Mouse (Mus musculus): ENCODE results near the gene Cmss1. TPM values are rescaled to one million over a fixed set of nuclear protein-coding genes. Genes with fewer than 3 reads are reported as not detected.

Gene Cmss1
- polyA plus RNA-seq, 1 experiment, result not detected

DNA sequence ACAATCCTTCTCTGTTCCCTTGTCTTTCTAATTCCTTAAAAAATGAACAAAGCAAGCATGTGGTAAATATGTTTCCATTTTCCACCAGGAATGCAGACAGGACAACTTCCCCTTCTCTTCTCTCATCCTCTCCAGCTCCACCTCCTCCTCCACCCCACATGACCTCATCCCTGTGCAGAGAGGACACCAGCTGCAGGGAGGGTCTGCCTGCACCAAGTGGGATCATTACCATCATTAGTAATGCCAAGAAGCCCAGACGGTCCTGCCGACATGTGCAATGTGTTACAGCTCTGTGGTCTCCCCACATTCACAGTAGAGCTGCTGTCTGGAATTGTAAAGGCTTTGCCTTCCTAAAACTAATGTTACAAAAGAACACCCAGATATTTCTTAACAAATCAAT is 190.6 kb downstream of the Cmss1 start:
- TF ChIP-seq POLR2A (IDR thresholded peaks at IDR 0.05; ENCODE audit: insufficient read depth, low read depth, low read length), result no peak
- no peak for TF ChIP-seq CTCF (IDR thresholded peaks at IDR 0.05; ENCODE audit: insufficient read depth, low read depth, low read length)
- H3K4me1 ChIP-seq (ENCODE audit: control insufficient read depth, insufficient read depth, low read length), result peaks cover 2% of the 10 kb centered on the region; the same call in 1 of the 2 replicates
- 46% methylated on average over 2 of the region's 2 CpGs for WGBS
- no peak overlapping the region for H3K27ac ChIP-seq (ENCODE audit: insufficient read depth, low read depth, low read length)
- no peak overlapping the region for H3K4me3 ChIP-seq (ENCODE audit: insufficient read depth, low read depth, low read length)

DNA sequence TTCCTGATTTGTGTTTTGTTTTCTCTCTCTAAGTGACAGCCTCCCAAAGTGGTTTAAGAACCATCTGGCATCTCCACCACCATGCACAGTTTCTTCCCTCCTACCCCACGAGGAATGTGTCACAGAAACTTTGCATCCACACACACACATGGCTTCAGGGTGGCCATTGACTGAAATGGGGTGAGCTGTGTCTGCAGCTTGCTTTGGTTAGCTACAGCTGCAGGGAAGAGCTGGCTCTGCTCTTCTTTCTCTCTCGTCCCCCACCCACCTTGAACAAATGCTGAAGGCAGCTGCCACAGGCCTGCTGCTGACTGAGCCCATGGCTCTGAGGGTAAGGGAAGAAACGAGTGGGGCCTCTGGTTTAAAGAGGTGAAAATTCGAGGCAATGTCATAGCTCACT is 193.9 kb downstream of the Cmss1 start:
- no peak for TF ChIP-seq CTCF (IDR thresholded peaks at IDR 0.05; ENCODE audit: insufficient read depth, low read depth, low read length)
- TF ChIP-seq POLR2A (IDR thresholded peaks at IDR 0.05; ENCODE audit: insufficient read depth, low read depth, low read length), result no peak
- Histone ChIP-seq H3K4me1 (ENCODE audit: control insufficient read depth, insufficient read depth, low read length) (no peaks in the 10 kb centered on the region; the same call in 1 of the 2 replicates), H3K4me3 (ENCODE audit: insufficient read depth, low read depth, low read length) (no peak overlapping the region), H3K27ac (ENCODE audit: insufficient read depth, low read depth, low read length) (no peak overlapping the region)
- WGBS, result 41% methylated on average over 4 of the region's 4 CpGs

DNA sequence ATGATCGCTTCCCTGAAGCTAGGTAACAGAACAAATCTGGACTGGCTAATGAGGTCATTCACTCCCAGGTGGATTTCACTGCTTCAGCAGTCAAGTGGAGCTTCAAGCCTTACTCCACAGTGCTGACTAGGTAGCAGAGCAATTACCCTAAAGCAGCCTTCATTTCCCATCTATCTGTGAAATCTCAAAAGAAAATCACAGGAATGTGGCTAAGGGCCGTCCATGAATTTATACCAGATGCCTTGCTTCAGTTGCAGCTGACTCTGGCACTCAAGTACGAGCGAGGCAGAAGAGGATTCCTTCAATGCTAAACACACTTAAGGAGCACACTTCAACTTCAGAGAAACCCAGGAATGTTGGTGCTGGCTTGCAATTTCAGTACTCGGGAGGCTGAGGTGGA is 202.8 kb downstream of the Cmss1 start:
- WGBS, result 95% methylated on average over 5 of the region's 5 CpGs
- no peak overlapping the region for H3K27ac ChIP-seq (ENCODE audit: insufficient read depth, low read depth, low read length)
- H3K4me1 ChIP-seq (ENCODE audit: control insufficient read depth, insufficient read depth, low read length), result peaks cover 4% of the 10 kb centered on the region; the same call in 1 of the 2 replicates
- H3K4me3 ChIP-seq (ENCODE audit: insufficient read depth, low read depth, low read length), result no peak overlapping the region
- TF ChIP-seq CTCF (IDR thresholded peaks at IDR 0.05; ENCODE audit: insufficient read depth, low read depth, low read length) (no peak), POLR2A (IDR thresholded peaks at IDR 0.05; ENCODE audit: insufficient read depth, low read depth, low read length) (no peak)

DNA sequence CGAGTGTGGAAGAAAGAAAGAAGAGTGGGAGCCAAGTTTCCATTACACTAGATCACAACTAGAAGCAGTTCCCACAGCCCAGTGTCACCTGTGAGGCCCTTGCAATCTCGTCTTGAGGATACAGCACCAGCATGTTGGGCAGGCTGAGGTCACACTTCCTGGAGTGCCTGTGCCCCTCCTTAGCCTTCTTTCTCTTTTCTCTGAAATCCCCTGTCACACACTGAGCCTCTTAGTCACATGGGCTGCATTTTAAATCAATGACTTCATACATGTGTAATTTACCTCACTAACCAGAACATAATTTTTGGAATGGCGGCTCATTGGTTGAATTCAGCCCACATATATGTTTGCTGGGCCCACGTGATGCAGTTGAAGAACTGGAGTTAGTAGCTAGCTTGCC is 203.8 kb downstream of the Cmss1 start:
- Histone ChIP-seq H3K27ac (ENCODE audit: insufficient read depth, low read depth, low read length) (no peak overlapping the region), H3K4me3 (ENCODE audit: insufficient read depth, low read depth, low read length) (no peak overlapping the region), H3K4me1 (ENCODE audit: control insufficient read depth, insufficient read depth, low read length) (peaks cover 4% of the 10 kb centered on the region; the same call in 1 of the 2 replicates)
- TF ChIP-seq CTCF (IDR thresholded peaks at IDR 0.05; ENCODE audit: insufficient read depth, low read depth, low read length), result no peak
- TF ChIP-seq POLR2A (IDR thresholded peaks at IDR 0.05; ENCODE audit: insufficient read depth, low read depth, low read length), result no peak
- 94% methylated on average over 4 of the region's 4 CpGs for WGBS

DNA sequence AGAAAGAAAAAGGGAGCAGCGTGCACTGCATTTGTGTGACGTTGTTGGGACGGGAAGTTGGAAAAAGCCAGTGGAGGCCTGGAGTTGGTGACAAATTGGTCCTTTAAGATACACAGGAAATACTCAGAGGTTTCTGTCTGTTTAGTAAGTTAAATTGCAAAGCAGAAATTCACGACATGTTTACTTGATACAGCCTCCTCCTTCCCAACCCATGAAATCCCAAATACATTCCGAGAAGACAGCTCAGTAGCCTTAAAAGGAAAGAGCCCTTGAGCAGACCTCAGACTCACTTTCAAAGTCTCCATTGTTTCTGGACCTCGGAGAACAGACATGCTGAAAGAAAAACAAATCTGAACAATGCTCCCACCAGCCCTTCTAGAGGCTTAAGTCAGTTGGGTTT is 205.0 kb downstream of the Cmss1 start:
- 73% methylated on average over 6 of the region's 6 CpGs for WGBS
- TF ChIP-seq CTCF (IDR thresholded peaks at IDR 0.05; ENCODE audit: insufficient read depth, low read depth, low read length) (no peak), POLR2A (IDR thresholded peaks at IDR 0.05; ENCODE audit: insufficient read depth, low read depth, low read length) (no peak)
- Histone ChIP-seq H3K4me3 (ENCODE audit: insufficient read depth, low read depth, low read length) (no peak overlapping the region), H3K4me1 (ENCODE audit: control insufficient read depth, insufficient read depth, low read length) (peaks cover 4% of the 10 kb centered on the region; the same call in 1 of the 2 replicates), H3K27ac (ENCODE audit: insufficient read depth, low read depth, low read length) (no peak overlapping the region)

DNA sequence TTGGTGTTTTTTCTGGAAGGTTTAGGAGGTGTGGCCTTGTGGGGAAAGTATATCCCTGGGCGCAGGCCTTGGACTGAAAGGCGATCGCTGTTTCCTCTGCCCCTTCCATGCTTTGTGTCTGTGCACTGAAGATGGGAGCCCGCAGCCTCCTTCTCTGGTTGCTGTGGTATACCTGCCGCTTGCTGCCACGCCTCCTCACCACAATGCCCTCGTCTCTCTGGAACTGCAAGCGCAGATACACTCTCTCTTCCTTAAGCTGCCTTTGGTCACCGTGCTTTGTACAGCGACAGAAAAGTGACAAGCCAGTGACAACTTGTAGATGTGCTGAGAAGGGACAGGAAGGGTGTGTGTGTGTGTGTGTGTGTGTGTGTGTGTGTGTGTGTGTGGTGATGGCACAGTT is 207.1 kb downstream of the Cmss1 start:
- Histone ChIP-seq H3K4me3 (ENCODE audit: insufficient read depth, low read depth, low read length) (no peak overlapping the region), H3K4me1 (ENCODE audit: control insufficient read depth, insufficient read depth, low read length) (peaks cover 4% of the 10 kb centered on the region; the same call in 1 of the 2 replicates), H3K27ac (ENCODE audit: insufficient read depth, low read depth, low read length) (no peak overlapping the region)
- TF ChIP-seq CTCF (IDR thresholded peaks at IDR 0.05; ENCODE audit: insufficient read depth, low read depth, low read length) (no peak), POLR2A (IDR thresholded peaks at IDR 0.05; ENCODE audit: insufficient read depth, low read depth, low read length) (no peak)
- 92% methylated on average over 10 of the region's 10 CpGs for WGBS

DNA sequence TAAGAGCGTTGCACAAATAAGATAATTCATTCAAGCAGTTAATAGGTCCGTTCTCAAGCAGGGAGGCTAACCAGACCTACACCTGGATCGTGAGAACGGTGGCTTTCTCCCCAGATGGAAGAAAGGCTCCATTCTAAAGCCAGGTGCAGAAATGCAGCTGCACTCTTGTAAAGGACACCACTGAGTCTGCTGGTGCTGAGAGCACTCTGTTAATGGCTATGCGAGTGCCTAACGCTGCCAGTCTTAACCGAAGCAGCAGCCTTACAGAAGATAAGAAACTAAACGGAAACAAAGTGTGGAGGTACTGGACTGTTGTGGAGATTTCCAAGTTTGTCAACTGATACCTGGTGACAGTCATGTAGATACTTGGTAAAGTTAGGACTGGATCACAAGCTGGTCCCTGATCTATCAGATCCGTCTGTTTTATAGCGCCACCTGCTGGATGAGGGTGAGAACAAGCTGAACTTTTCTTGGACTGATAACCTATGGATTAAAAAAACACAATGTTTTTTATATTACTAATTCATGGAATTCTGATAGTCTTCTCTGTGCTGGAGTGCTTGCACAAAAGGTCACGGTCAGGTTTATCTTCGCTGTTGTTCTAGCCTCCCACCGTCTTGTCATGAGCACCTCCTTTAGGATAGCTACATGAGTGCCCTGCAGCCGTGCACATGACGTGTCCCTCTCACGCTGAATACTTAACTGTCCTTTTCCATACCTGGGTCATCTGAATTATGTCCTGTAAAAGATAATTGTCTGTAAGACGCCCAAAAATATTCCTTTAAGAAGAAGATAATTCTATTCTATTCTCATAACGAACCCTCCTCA is 208.1 kb downstream of the Cmss1 start:
- WGBS, result 48% methylated on average over 18 of the region's 18 CpGs
- no peak for TF ChIP-seq CTCF (IDR thresholded peaks at IDR 0.05; ENCODE audit: insufficient read depth, low read depth, low read length)
- no peak for TF ChIP-seq POLR2A (IDR thresholded peaks at IDR 0.05; ENCODE audit: insufficient read depth, low read depth, low read length)
- Histone ChIP-seq H3K27ac (ENCODE audit: insufficient read depth, low read depth, low read length) (no peak overlapping the region), H3K4me3 (ENCODE audit: insufficient read depth, low read depth, low read length) (no peak overlapping the region), H3K4me1 (ENCODE audit: control insufficient read depth, insufficient read depth, low read length) (peaks cover 4% of the 10 kb centered on the region; the same call in 1 of the 2 replicates)

DNA sequence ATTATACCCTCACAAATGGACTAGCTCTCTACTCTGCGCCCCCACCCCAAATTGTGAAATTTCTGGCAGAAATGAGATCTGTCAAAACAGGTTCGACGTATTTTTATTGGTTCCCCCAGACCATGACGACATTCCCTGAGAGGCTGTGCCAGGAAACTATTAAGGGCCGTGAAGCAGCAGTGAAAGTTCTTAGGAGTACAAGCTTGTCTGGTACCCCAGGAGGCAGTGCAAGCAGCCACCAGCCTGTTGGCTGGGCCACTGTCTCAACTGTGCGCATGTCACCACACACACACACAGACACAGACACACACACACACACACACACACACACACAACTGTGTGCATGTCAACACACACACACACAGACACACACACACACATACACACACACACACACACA is 208.8 kb downstream of the Cmss1 start:
- Histone ChIP-seq H3K4me3 (ENCODE audit: insufficient read depth, low read depth, low read length) (no peak overlapping the region), H3K4me1 (ENCODE audit: control insufficient read depth, insufficient read depth, low read length) (peaks cover 8% of the 10 kb centered on the region; the same call in 1 of the 2 replicates), H3K27ac (ENCODE audit: insufficient read depth, low read depth, low read length) (no peak overlapping the region)
- no peak for TF ChIP-seq POLR2A (IDR thresholded peaks at IDR 0.05; ENCODE audit: insufficient read depth, low read depth, low read length)
- TF ChIP-seq CTCF (IDR thresholded peaks at IDR 0.05; ENCODE audit: insufficient read depth, low read depth, low read length), result no peak
- WGBS, result 75% methylated on average over 6 of the region's 6 CpGs

DNA sequence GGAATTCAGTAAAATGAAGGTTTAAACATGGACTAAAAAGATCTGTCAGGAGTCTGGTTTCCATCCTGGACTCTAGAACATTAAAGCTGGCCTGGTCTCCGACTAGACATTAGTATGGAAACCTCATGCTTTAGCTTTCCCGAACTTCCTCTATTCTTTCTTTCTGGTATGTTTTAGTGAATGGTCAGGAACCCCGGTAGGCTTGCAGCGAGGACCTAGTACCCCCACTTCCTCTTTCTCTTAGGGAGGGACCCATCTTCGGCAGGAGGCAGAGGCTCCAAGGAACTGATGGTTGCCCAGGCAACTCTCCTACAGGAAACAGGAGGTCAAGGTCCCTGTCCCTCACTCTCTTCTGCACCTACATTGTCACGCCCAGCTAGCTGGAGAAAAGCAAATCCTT is 210.4 kb downstream of the Cmss1 start:
- H3K27ac ChIP-seq (ENCODE audit: insufficient read depth, low read depth, low read length), result no peak overlapping the region
- TF ChIP-seq POLR2A (IDR thresholded peaks at IDR 0.05; ENCODE audit: insufficient read depth, low read depth, low read length) (no peak), CTCF (IDR thresholded peaks at IDR 0.05; ENCODE audit: insufficient read depth, low read depth, low read length) (no peak)
- 88% methylated on average over 6 of the region's 6 CpGs for WGBS
- H3K4me1 ChIP-seq (ENCODE audit: control insufficient read depth, insufficient read depth, low read length), result peaks cover 8% of the 10 kb centered on the region; the same call in 1 of the 2 replicates
- H3K4me3 ChIP-seq (ENCODE audit: insufficient read depth, low read depth, low read length), result no peak overlapping the region

All from olfactory bulb, adult 2 months (tissue).